Mouse (Mus musculus): Measurements from ENCODE around the gene Cyp3a59. TPM values are rescaled to one million over a fixed set of nuclear protein-coding genes. Genes with fewer than 3 reads are reported as not detected.
"Not testable (repeated sequence)": the region's sequence is repeated elsewhere in the genome, so short reads cannot be mapped to it uniquely, and the experiment has no call there.

Gene Cyp3a59
- total RNA-seq (2015) (not detected in 2 replicates), total RNA-seq (2017) (not detected in 2 replicates)

- ATAC-seq (ENCODE audit: poor library complexity, severe bottlenecking), result not testable (repeated sequence)
These were observed at the start of gene Cyp3a59 for GRCm38 (mm10) chr5:146078945-146079344. Gene Cyp3a59 (plus strand): TSS chr5:146079257.

GRCm38 (mm10) chr5:146070099-146070498, 9.0 kb upstream of the Cyp3a59 start:
- no peak for ATAC-seq (ENCODE audit: poor library complexity, severe bottlenecking)

GRCm38 (mm10) chr5:146147903-146148302, 68.8 kb downstream of the Cyp3a59 start:
- ATAC-seq (ENCODE audit: poor library complexity, severe bottlenecking), result no peak

GRCm38 (mm10) chr5:146150454-146150853, 71.4 kb downstream of the Cyp3a59 start:
- no peak for ATAC-seq (ENCODE audit: poor library complexity, severe bottlenecking)

GRCm38 (mm10) chr5:146158326-146158725, 79.3 kb downstream of the Cyp3a59 start:
- ATAC-seq (ENCODE audit: poor library complexity, severe bottlenecking), result not testable (repeated sequence)

GRCm38 (mm10) chr5:146160439-146160838, 81.4 kb downstream of the Cyp3a59 start, which contains the start of gene Gm5565:
Gene Gm5565 (minus strand): TSS chr5:146160539.
- ATAC-seq (ENCODE audit: poor library complexity, severe bottlenecking), result not testable (repeated sequence)

Other genes starting within 250 kb of the Cyp3a59 start
- gene Cyp3a11, start 199.3 kb upstream of the Cyp3a59 start, total RNA-seq (2015), result not detected in 2 replicates
- gene Cyp3a11, start 199.3 kb upstream of the Cyp3a59 start, total RNA-seq (2017), result not detected in 2 replicates
- not detected in 2 replicates for gene Cyp3a25, start 69.6 kb upstream of the Cyp3a59 start, total RNA-seq (2015)
- not detected in 2 replicates for gene Cyp3a25, start 69.6 kb upstream of the Cyp3a59 start, total RNA-seq (2017)
- gene Gm5565, start 81.3 kb downstream of the Cyp3a59 start, total RNA-seq (2015), result not detected in 2 replicates
- not detected in 2 replicates for gene Gm5565, start 81.3 kb downstream of the Cyp3a59 start, total RNA-seq (2017)
- not detected in 2 replicates for gene Gm6309, start 91.5 kb downstream of the Cyp3a59 start, total RNA-seq (2015)
- not detected in 2 replicates for gene Gm6309, start 91.5 kb downstream of the Cyp3a59 start, total RNA-seq (2017)
- 0.80 TPM in 1 of 2 replicates, not detected in the other for gene 1700001J03Rik, start 106.0 kb downstream of the Cyp3a59 start, total RNA-seq (2015)
- gene 1700001J03Rik, start 106.0 kb downstream of the Cyp3a59 start, total RNA-seq (2017), result not detected in 2 replicates
- 23.3 and 24.6 TPM in 2 replicates for gene Rnf6, start 142.3 kb downstream of the Cyp3a59 start, total RNA-seq (2015)
- gene Rnf6, start 142.3 kb downstream of the Cyp3a59 start, total RNA-seq (2017), result 43.2 and 46.4 TPM in 2 replicates
- 25.3 and 31.1 TPM in 2 replicates for gene Cdk8, start 152.0 kb downstream of the Cyp3a59 start, total RNA-seq (2015)
- gene Cdk8, start 152.0 kb downstream of the Cyp3a59 start, total RNA-seq (2017), result 23.3 and 24.0 TPM in 2 replicates